Mouse (Mus musculus): ENCODE results near the gene Olfr168.
"Not testable (repeated sequence)": the region's sequence is repeated elsewhere in the genome, so short reads cannot be mapped to it uniquely, and the experiment has no call there.

The Olfr168 gene

GRCm38 (mm10) chr16:19535455-19535854, at the start of gene Olfr168:
Gene Olfr168 (minus strand): TSS chr16:19535555.
- no peak for DNase-seq (ENCODE audit: low spot score)

GRCm38 (mm10) chr16:19571709-19572108, 36.4 kb upstream of the Olfr168 start, which contains the start of gene Olfr169:
Gene Olfr169 (minus strand): TSS chr16:19571809.
- DNase-seq (ENCODE audit: low spot score): not testable (repeated sequence)

- DNase-seq (ENCODE audit: low spot score): not testable (repeated sequence)
These were observed 18.1 kb upstream of the Olfr168 start for GRCm38 (mm10) chr16:19553429-19553828.

GRCm38 (mm10) chr16:19552246-19552645, 16.9 kb upstream of the Olfr168 start:
- not testable (repeated sequence) for DNase-seq (ENCODE audit: low spot score)

- no peak for DNase-seq (ENCODE audit: low spot score)
These were observed 13.2 kb downstream of the Olfr168 start, which contains the start of gene Olfr167 for GRCm38 (mm10) chr16:19522166-19522565. Gene Olfr167 (minus strand): TSS chr16:19522266.

DNA sequence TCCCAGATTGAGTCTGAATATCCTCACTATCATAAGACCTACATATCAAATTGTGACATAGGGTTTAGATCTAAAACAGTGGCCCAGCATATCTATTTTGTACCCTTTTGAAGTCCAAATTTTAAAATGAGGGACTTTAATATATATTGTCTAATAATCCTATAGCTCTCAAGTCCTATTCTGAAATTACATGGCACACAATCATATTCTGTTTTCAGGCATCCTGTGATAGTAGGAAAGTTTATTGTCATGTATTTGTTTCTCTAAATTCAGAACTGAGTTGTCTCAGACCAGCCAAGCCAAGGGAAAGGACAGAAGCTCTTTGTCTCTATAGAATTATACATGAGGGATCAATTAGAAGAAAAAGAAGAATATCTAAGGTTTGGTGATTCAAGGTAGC, 52.0 kb downstream of the Olfr168 start, which contains the start of gene Olfr166:
Gene Olfr166, plus strand, starts transcription at position 301 of the 400 bp plus-strand sequence.
- no peak for DNase-seq (ENCODE audit: low spot score)

Data from embryo, embryonic 10 days (tissue).